Comparison of ENCODE assay signal across 7 mouse cellular contexts in the genomic region with DNA sequence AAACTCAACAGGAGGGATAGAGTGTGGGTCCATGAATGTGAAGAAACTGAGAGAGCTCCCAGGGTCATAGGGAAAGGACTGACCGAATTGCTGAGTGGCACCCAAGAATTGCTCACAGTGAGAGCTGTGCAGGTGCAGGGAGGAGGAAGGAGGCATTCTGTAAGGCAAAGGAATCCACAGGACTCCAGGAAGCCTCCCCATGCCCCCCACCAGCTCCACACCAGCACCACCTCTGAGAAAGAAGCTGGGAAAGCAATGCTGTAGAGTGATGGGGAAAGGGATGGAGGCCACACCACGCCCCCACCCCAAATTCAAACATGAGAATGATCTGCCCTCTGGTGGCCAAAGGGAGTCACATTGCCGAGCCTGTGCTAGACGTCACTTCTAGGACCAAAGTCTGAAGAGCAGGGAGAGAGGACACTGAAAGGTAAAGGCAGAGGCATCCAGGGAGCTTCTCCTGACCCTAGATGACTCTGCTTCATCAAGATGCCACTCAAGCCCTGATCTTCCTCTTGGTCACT. TPM values are rescaled to one million over a fixed set of nuclear protein-coding genes. Genes with fewer than 3 reads are reported as not detected.
DNase-seq lines count a peak whose midpoint lies in the region; ATAC-seq and TF ChIP-seq lines count a peak whose summit lies in the region.

No protein-coding gene starts in this region.

- H3K27me3 ChIP-seq in kidney, embryonic 16.5 days (ENCODE audit: insufficient read depth, low read length), result no peaks in the 10 kb centered on the region
- H3K27me3 ChIP-seq in liver, postnatal 0 days (ENCODE audit: insufficient read depth, low read length), result no peaks in the 10 kb centered on the region
- no peaks in the 10 kb centered on the region for H3K27me3 ChIP-seq in small intestine, adult 2 months (ENCODE audit: control insufficient read depth, insufficient read depth, low read length)

- no peak for TF ChIP-seq EP300 in liver, postnatal 0 days (IDR thresholded peaks at IDR 0.05; ENCODE audit: low read depth)

- no peak for TF ChIP-seq POLR2A in small intestine, adult 2 months (IDR thresholded peaks at IDR 0.05; ENCODE audit: low read depth, low read length)

- H3K36me3 ChIP-seq in kidney, embryonic 16.5 days (ENCODE audit: insufficient read depth, low read length), result no peaks in the 10 kb centered on the region
- no peaks in the 10 kb centered on the region for H3K36me3 ChIP-seq in liver, postnatal 0 days (replicated peaks; ENCODE audit: insufficient read depth, low read length)
- H3K36me3 ChIP-seq in small intestine, adult 2 months (ENCODE audit: control insufficient read depth, insufficient read depth, low read length), result no peaks in the 10 kb centered on the region

- no peak for ATAC-seq in kidney, embryonic 16.5 days (ENCODE audit: low FRiP score, low TSS enrichment)
- ATAC-seq in liver, postnatal 0 days, result no peak

- TF ChIP-seq CTCF in liver, postnatal 0 days (IDR thresholded peaks at IDR 0.05; ENCODE audit: low read depth), result peak; percentile 79
- TF ChIP-seq CTCF in small intestine, adult 2 months (IDR thresholded peaks at IDR 0.05; ENCODE audit: extremely low read depth, insufficient read length, insufficient replicate concordance, low read depth, low read length), result peak; percentile 81; the same call in 1 of the 2 replicates

- H3K9me3 ChIP-seq in kidney, embryonic 16.5 days (ENCODE audit: low read length), result no peaks in the 10 kb centered on the region
- no peaks in the 10 kb centered on the region for H3K9me3 ChIP-seq in liver, postnatal 0 days (ENCODE audit: low read length)

- H3K4me3 ChIP-seq in kidney, embryonic 16.5 days (ENCODE audit: low read length), result no peak overlapping the region
- no peak overlapping the region for H3K4me3 ChIP-seq in liver, postnatal 0 days (ENCODE audit: low read depth, low read length)
- H3K4me3 ChIP-seq in small intestine, adult 2 months (ENCODE audit: low read depth, low read length), result no peak overlapping the region

- no peak overlapping the region for H3K9ac ChIP-seq in kidney, embryonic 16.5 days (replicated peaks; ENCODE audit: low read length)
- H3K9ac ChIP-seq in liver, postnatal 0 days (replicated peaks), result no peak overlapping the region

- peaks cover 6% of the 10 kb centered on the region; the same call in 1 of the 2 replicates for H3K4me1 ChIP-seq in kidney, embryonic 16.5 days (ENCODE audit: insufficient read depth, low read length)
- peaks cover 3% of the 10 kb centered on the region for H3K4me1 ChIP-seq in liver, postnatal 0 days (ENCODE audit: insufficient read depth)
- H3K4me1 ChIP-seq in small intestine, adult 2 months (ENCODE audit: control insufficient read depth, insufficient read depth, insufficient read length, low read length), result peaks cover 3% of the 10 kb centered on the region; the same call in 1 of the 2 replicates

- no peak overlapping the region for H3K27ac ChIP-seq in kidney, embryonic 16.5 days (ENCODE audit: low read length)
- H3K27ac ChIP-seq in liver, postnatal 0 days (ENCODE audit: low read depth), result no peak overlapping the region
- H3K27ac ChIP-seq in small intestine, adult 2 months (ENCODE audit: insufficient read depth, low read depth, low read length), result no peak overlapping the region

- peak; percentile 49 to 50 for DNase-seq in kidney, adult 8-10 months
- DNase-seq in Muller cell, postnatal 12 days (ENCODE audit: inconsistent ontology term), result peak; percentile 46
- peak; percentile 92 for DNase-seq in embryo, embryonic 10.5 days (ENCODE audit: low spot score)
- DNase-seq in kidney, postnatal 10 days, result peak; percentile 69
- DNase-seq in liver, postnatal 0 days, result peak; percentile 44

- H3K4me2 ChIP-seq in kidney, embryonic 16.5 days (replicated peaks; ENCODE audit: low read depth, low read length), result no peak overlapping the region
- H3K4me2 ChIP-seq in liver, postnatal 0 days (ENCODE audit: low read depth, low read length), result no peak overlapping the region

- WGBS in kidney, embryonic 16.5 days, result 26% methylated on average over 4 of the region's 4 CpGs
- WGBS in liver, postnatal 0 days (ENCODE audit: insufficient replicate concordance), result 16% methylated on average over 4 of the region's 4 CpGs
- WGBS in small intestine, adult 2 months, result 14% methylated on average over 4 of the region's 4 CpGs

RNA-seq across cellular contexts. Expression of a gene that starts 3.6 kb away (rescaled TPM):
- polyA plus RNA-seq in kidney, embryonic 16.5 days (2015; fragmentation: Nextera tagmentation; extraction: Ambion mirVana), result 40.6 and 44.9 TPM in 2 replicates
- 11.9 and 12.5 TPM in 2 replicates for polyA plus RNA-seq in liver, postnatal 0 days (2015; fragmentation: Nextera tagmentation; extraction: Ambion mirVana)
- 91.2 and 279 TPM in 2 replicates for polyA plus RNA-seq in small intestine, adult 2 months (2012; rRNA removed)

RNA-seq across cellular contexts. Expression of a gene that starts 37.5 kb away (rescaled TPM):
- polyA plus RNA-seq in kidney, embryonic 16.5 days (2015; fragmentation: Nextera tagmentation; extraction: Ambion mirVana), result 33.2 and 35.7 TPM in 2 replicates
- polyA plus RNA-seq in liver, postnatal 0 days (2015; fragmentation: Nextera tagmentation; extraction: Ambion mirVana), result 2.2 and 3.6 TPM in 2 replicates
- polyA plus RNA-seq in small intestine, adult 2 months (2012; rRNA removed), result 5.5 and 15.1 TPM in 2 replicates
